Mouse (Mus musculus) urinary bladder, postnatal 0 days (tissue): ENCODE results near the gene Map1lc3b. TPM values are rescaled to one million over a fixed set of nuclear protein-coding genes. Genes with fewer than 3 reads are reported as not detected.

ENCODE experiments used
- polyA plus RNA-seq: library from polyadenylated mRNA; unstranded; fragments of >200 nt; fragmentation: Nextera tagmentation; extraction: Ambion mirVana; gene quantifications from 2 replicates; pipeline ENCODE4 v1.2.1, GENCODE M21; 2015

Gene Map1lc3b
- polyA plus RNA-seq, result 246 and 282 TPM in 2 replicates

DNA sequence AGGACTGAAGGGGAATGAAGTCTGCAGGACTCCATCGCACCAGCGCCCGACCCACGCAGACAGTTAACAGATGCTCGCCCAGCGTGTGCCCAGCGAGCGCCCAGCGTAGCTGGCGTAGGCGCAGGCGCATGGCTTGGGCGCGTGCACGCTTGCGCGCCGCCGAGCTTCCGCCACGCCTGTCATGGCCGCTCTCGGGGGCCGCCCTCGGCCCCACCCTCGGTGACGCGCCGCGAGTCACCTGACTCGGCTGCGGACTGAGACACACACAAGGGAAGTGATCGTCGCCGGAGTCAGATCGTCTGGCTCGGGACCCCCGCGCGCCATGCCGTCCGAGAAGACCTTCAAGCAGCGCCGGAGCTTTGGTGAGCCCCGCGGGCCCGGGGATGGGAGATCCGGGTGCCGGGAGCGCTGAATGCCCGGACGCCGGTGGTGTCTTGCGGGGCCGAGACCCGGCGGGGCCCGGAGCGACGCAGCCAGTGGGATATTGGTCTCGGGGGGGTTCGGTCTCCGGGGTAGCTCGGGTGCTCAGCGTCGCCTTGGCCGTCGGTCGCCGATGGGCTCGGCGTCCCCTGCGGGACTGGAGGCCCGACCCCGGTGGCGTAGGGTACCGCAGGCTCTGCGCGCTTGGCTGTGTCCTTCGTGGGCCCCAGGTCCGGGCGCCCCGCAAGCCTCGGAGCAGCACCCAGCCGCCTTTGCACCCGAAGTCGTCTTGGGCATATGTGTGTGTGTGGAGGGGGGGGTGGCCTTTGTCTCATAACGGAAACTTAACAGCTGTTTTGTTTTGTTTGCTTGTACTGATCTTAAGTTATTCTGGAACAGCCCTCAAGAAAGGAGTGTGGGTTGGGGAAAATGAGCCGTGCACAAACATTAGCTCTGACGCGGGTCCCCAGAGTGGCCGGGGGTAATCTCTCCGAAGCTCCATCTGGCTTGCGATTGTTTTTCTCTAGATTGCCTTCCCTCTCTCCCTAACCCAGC is at the start of gene Map1lc3b:
TSS of gene Map1lc3b (plus strand) at position 159 of the 975 bp plus-strand sequence.

DNA sequence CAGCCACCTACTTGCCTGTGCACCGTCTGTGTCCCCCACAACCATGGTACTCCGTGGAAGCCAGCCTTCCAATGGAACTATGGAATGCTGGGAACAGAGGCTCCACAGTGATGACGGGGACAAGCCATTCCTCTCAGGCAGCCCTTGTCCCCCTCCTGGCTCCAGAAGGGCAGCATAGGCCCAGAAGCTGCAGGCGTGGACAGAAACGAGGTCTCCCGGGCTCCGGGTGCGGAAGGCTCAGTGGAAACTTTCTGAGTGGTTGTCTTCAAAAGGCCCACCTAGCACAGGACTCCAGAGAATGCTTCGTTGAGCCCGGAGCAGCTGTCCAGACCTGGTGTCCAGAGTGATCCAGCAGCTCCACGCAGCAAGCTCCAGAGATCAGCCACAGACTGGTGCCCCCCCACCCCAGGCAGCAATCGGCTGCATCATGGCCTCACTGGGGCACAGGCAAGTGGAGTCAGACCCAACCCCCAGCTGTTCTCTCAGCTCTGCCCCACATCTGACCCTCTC is 45.8 kb upstream of the Map1lc3b start, which contains the start of gene 1700018B08Rik:
TSS of gene 1700018B08Rik (minus strand) at position 45 of the 510 bp plus-strand sequence.

DNA sequence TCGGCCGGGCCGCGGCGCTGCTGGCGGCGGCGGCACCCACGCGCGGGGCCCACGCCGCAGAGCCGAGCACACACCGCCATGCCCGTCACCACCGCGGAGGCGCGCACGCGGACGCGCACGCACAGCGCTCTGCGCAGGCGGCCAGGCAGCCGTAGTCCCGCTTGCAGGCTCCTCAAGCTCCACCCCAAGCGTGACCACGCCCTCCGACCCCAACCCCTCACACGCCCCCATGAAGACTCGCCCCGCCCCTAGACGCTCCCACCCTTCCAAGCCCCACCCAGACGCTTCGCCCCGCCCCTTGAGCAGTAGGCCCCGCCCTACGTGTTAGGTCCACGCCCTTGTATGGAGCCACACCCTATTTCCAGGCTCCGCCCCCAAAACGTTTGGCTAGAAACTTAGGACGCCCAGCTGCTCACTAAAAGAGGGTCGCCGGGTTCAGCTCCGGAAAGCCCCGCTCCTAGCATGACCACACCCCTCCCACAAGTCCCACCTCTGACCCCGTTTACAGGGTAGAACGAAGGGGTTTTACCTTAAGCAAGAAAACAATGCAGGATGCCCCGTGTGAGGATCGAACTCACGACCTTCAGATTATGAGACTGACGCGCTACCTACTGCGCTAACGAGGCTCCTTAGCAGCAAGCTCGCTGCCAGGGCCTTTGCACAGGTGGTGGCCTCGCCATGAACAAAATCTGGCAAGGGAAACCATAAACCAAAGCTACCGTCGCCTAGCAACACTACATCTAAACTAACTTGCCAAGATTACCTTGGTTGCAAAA is 11.3 kb upstream of the Map1lc3b start, which contains the start of gene Fbxo31:
TSS of gene Fbxo31 (minus strand) at position 131 of the 776 bp plus-strand sequence.

Other genes starting within 250 kb of the Map1lc3b start
- not detected in 2 replicates for gene 1700018B08Rik, start 46.0 kb upstream of the Map1lc3b start, polyA plus RNA-seq
- gene Fbxo31, start 11.6 kb upstream of the Map1lc3b start, polyA plus RNA-seq, result 10.0 and 10.3 TPM in 2 replicates
- gene Zcchc14, start 62.5 kb downstream of the Map1lc3b start, polyA plus RNA-seq, result 6.1 and 6.5 TPM in 2 replicates
- 0.18 and 0.25 TPM in 2 replicates for gene Jph3, start 139.3 kb downstream of the Map1lc3b start, polyA plus RNA-seq
- gene Klhdc4, start 239.2 kb downstream of the Map1lc3b start, polyA plus RNA-seq, result 15.7 and 15.9 TPM in 2 replicates